Mouse (Mus musculus) adrenal gland, postnatal 25 days (tissue): ENCODE results near the gene Hfe2. TPM values are rescaled to one million over a fixed set of nuclear protein-coding genes. Genes with fewer than 3 reads are reported as not detected.

ENCODE experiments used
- DNase-seq: peaks from one replicate; pipeline ENCODE4 v3.0.0; 2021; ENCODE audit warnings: mixed read lengths
- total RNA-seq: library from RNA; stranded (reverse); gene quantifications from 2 replicates; pipeline ENCODE4 v1.2.3, GENCODE M21; 2021

Gene Hfe2
- total RNA-seq, 1 experiment from 2014 or later: not detected

- no peak for DNase-seq
Observed at GRCm38 (mm10) chr3:96528506-96528905, 3.5 kb downstream of the Hfe2 start.

GRCm38 (mm10) chr3:96532050-96532449 is 7.1 kb downstream of the Hfe2 start:
- DNase-seq: no peak

DNA sequence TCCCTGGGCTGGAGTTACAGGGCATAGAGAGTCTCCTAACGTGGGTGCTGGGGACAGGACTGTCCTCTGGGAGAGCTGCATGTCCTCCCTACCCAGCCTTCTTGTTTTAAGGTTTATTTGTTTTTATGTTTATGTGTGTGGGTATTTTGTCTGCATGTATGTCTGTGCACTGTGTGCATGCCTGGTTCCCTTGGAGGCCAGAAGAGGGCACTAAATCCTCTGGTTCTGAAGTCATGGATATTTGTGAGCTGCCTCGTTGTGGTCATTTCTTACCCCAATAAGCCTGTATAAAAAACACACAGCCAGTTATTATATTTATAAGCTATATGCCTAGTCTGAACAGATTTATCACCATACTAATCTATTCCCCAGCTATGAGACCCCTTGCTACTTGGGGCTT is 9.3 kb downstream of the Hfe2 start:
- no peak for DNase-seq

DNA sequence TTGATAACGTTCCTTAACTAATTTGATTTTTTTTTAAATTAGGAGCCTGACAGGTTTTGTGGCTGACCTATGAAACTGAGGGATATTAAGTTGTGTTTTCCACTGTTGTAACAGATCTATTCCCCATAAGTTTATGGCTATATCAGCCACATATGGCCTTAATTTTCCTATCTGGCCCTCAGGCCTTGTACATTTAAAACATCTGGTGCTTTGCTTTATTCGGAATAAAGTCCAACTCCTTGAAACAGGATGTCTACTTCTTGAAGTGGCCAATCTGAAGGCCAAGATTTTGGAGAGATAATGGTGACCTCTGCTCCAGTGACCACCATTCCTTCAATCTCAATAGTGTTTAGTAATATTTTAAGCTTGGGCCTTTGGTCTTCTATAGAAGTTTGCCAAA is 14.3 kb downstream of the Hfe2 start:
- DNase-seq: no peak

DNA sequence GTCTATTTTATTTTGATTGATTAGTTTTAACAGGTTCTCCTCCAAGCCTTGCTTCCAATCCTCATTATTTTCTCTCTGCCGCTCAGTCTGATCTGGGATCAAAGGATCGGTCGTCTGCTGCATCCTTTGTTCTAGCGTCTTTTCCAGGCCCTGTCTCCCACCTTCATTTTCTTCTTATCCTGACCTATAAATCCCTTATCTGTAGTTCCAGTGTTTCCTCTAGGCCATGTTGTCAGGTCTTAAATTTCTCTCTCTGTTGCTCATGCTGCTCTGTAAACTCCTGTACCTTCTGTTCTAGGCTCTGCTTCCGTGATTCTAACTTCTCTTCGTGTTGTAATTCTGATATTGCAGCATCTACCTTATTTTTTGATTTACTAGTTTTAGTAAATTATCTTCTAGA is 15.8 kb downstream of the Hfe2 start:
- DNase-seq: no peak

- no peak for DNase-seq
Observed at GRCm38 (mm10) chr3:96541328-96542078, 16.5 kb downstream of the Hfe2 start.

- DNase-seq: no peak
Observed at GRCm38 (mm10) chr3:96542554-96542953, 17.6 kb downstream of the Hfe2 start.

DNA sequence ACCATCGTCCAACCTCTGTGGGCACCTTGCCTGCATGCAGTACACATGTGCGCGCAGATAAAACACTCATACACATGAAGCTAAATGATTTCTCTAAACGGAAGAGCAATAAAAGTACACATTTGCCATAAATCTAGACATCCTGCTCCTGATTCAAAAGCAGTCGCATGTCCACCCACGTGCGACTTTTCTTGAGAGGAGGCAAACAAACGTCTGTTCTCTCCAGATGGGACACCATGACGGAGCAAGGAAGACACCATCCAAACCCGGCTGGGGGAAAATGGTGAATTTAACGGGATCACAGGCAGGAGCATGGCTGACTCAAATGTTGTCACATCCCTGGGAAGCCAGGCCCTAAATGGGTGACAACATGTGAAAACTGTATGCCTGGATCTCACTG is 18.4 kb downstream of the Hfe2 start:
- no peak for DNase-seq

GRCm38 (mm10) chr3:96545565-96545964 is 20.6 kb downstream of the Hfe2 start:
- DNase-seq: no peak

- DNase-seq: no peak
Observed at GRCm38 (mm10) chr3:96546880-96547279, 21.9 kb downstream of the Hfe2 start.

DNA sequence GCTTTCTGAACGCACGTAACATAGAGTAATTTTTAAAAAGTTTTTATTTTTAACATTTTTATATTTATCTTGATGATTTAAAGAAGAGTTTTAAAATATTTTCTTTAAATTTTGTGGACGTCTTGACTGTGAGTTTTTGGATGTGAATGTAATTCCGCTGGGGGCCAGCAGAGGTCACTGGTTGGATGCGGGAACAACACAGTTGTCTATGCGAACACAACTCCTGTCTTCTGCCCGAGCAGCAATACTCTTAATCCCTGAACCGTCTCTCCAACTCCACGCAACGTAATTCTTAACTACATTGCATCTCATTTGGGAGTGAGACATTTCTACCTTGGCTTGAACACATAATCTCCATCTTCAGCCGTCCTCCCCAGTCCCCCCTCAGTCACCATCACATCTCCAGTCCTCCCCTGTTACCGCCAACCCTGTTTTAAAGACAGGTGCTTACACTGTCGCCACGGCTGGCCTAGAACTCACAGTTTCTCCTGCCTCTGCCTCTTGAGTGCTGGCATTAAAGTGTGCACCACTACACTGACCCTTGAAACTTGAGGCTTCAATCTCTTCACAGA is 22.5 kb downstream of the Hfe2 start:
- peak; percentile 81 for DNase-seq

GRCm38 (mm10) chr3:96548824-96549223 is 23.9 kb downstream of the Hfe2 start:
- DNase-seq: no peak

- DNase-seq: no peak
Observed at GRCm38 (mm10) chr3:96549346-96549745, 24.4 kb downstream of the Hfe2 start.

DNA sequence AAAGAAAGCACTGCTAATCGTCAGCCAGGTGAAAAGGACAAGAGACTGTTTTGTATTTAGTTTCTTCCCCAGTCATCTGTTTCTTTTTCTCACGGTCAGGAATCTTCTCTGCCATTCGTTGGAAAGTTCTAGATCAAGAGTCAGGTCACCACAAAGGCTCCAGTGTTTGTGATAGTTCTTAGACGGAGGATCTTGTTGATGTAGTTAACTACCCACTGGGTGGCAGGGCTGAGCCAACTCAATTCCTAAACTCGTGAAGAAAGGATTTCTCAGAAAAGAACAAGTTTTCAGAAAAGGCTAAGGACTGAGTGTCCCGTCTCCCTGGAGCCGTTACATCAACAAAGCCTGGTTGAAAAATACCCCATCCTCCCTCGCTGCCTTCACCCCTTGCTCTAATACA is 26.2 kb downstream of the Hfe2 start:
- peak; percentile 52 for DNase-seq

- no peak for DNase-seq
Observed at GRCm38 (mm10) chr3:96551890-96552289, 26.9 kb downstream of the Hfe2 start.

- DNase-seq: no peak
Observed at GRCm38 (mm10) chr3:96553601-96554000, 28.6 kb downstream of the Hfe2 start.

DNA sequence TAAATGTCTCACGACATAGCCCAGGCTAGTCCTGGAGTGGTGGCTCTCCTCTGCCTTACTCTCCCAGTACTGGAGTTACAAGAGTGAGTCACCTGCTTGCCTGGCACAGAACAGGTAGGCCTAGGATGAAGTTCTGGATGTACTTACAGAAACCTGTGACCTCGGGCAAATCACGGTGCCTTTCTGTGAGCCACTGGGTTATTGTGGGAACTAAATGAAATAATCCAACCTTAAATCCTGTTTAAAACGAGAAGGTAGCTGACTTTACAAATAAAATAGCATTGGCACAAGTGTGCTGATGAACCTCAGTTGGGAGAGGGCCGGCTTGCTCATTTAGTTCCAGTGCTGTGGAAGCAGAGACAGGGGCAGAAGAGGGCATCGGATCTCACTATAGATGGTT is 29.3 kb downstream of the Hfe2 start:
- no peak for DNase-seq

GRCm38 (mm10) chr3:96555041-96555596 is 30.1 kb downstream of the Hfe2 start:
- DNase-seq: peak; percentile 55

DNA sequence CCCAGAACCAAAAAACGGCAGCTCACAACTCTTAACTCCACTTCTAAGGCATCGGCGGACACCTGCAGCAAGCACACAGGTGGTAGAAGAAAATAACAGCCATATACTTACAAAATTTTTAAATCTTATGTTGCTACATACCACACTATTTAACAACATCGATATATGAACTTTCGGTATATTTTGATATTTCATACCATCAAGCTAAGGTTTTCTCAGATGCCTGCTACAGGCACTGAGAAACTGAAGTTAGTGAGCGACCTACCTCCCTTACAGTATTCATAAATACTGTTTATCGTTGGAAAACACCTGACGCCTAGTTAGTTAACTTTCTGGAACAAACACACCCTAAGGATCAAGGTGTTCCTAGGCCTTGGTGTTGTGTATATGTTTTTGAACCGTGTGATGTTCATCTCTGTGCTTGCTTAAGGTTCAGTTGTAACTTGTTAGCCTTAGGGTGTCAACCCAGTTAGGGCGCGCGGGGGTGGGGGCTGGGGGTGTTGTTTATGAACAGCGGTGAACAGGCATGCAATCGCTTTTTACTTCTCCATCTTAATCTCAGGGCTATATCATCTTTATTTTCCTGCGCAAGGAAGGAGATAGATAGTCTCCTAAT is 31.1 kb downstream of the Hfe2 start:
- DNase-seq: no peak

GRCm38 (mm10) chr3:96556651-96557635 is 32.0 kb downstream of the Hfe2 start:
- no peak for DNase-seq

GRCm38 (mm10) chr3:96557694-96558093 is 32.7 kb downstream of the Hfe2 start, which contains the start of gene Txnip:
Gene Txnip, plus strand, starts transcription at chr3:96557957.
- DNase-seq: peak; percentile 100

DNA sequence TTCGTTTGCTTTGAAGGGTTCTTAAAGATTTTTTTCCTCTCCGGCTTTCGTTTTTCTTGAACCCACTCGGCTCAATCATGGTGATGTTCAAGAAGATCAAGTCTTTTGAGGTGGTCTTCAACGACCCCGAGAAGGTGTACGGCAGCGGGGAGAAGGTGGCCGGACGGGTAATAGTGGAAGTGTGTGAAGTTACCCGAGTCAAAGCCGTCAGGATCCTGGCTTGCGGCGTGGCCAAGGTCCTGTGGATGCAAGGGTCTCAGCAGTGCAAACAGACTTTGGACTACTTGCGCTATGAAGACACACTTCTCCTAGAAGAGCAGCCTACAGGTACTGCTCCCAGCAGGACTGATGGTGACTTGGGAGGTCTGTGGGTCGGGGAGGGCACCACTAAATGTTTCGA is 33.2 kb downstream of the Hfe2 start:
- DNase-seq: no peak
